ENCODE assay signal across 20 mouse cellular contexts in genomic region chr2:91450316-91450715, GRCm38 (mm10). TPM values are rescaled to one million over a fixed set of nuclear protein-coding genes. Genes with fewer than 3 reads are reported as not detected.
DNase-seq lines count a peak whose midpoint lies in the region; ATAC-seq and TF ChIP-seq lines count a peak whose summit lies in the region.
"Had no signal": no experiment of that assay in that cellular context is flagged by ENCODE, and none has a peak within 500 bp of the region (broad histone marks: within the 10 kb centered on the region; RNA-seq: fewer than 3 reads in every experiment).

No protein-coding gene starts in this region.

- no peak for TF ChIP-seq EP300 in lung, postnatal 0 days (IDR thresholded peaks at IDR 0.05)
- TF ChIP-seq EP300 in heart, adult 2 months (IDR thresholded peaks at IDR 0.05; ENCODE audit: insufficient read depth, low read depth, low read length) = no peak

- H3K4me2 ChIP-seq in kidney, embryonic 14.5 days (replicated peaks; ENCODE audit: low read depth, low read length) = no peak overlapping the region
- H3K4me2 ChIP-seq in lung, postnatal 0 days (replicated peaks; ENCODE audit: low read depth, low read length) = no peak overlapping the region
- H3K4me2 ChIP-seq: forebrain, embryonic 13.5 days; hindbrain, embryonic 15.5 days; limb, embryonic 13.5 days; stomach, embryonic 15.5 days had no signal

- DNase-seq in kidney, adult 2 months = peak; percentile 82
- no peak for DNase-seq in lung, postnatal 0 days (ENCODE audit: low spot score)
- DNase-seq in lung, postnatal 4 days = no peak
- DNase-seq in left cerebral cortex, adult 8-10 months (ENCODE audit: low spot score in 2 of 2) = no peak
- no peak for DNase-seq in heart, adult 2 months
- DNase-seq: adrenal gland, postnatal 25 days; cerebellum, adult 9-10 months; gastrocnemius, adult 2 months; lung, adult 2 months; midbrain, embryonic 14.5 days; right cerebral cortex, postnatal 14 days had no signal

- intact Hi-C loops in heart, adult 2 months (cut with DNase I) = no loop called here

- WGBS in kidney, adult 2 months = 44% methylated on average over 9 of the region's 9 CpGs
- 68% methylated on average over 9 of the region's 9 CpGs for WGBS in kidney, embryonic 14.5 days
- 36% methylated on average over 9 of the region's 9 CpGs for WGBS in lung, postnatal 0 days
- 15% methylated on average over 9 of the region's 9 CpGs for WGBS in small intestine, adult 2 months
- WGBS in heart, adult 2 months = 60% methylated on average over 9 of the region's 9 CpGs

- no peaks in the 10 kb centered on the region for H3K27me3 ChIP-seq in kidney, adult 2 months (replicated peaks; ENCODE audit: control insufficient read depth, insufficient read depth, low read length)
- no peaks in the 10 kb centered on the region for H3K27me3 ChIP-seq in kidney, embryonic 14.5 days (ENCODE audit: control insufficient read depth, insufficient read depth, low read length)
- no peaks in the 10 kb centered on the region for H3K27me3 ChIP-seq in lung, postnatal 0 days (replicated peaks; ENCODE audit: insufficient read depth, low read length)
- no peaks in the 10 kb centered on the region for H3K27me3 ChIP-seq in small intestine, adult 2 months (ENCODE audit: control insufficient read depth, insufficient read depth, low read length)
- H3K27me3 ChIP-seq in heart, adult 2 months (ENCODE audit: control insufficient read depth, insufficient read depth, low read length) = no peaks in the 10 kb centered on the region
- H3K27me3 ChIP-seq: hindbrain, embryonic 15.5 days; limb, embryonic 13.5 days; stomach, embryonic 15.5 days had no signal

- no peaks in the 10 kb centered on the region for H3K36me3 ChIP-seq in kidney, adult 2 months (ENCODE audit: control insufficient read depth, insufficient read depth, low read length)
- H3K36me3 ChIP-seq in kidney, embryonic 14.5 days (ENCODE audit: control insufficient read depth, insufficient read depth, low read length) = no peaks in the 10 kb centered on the region
- no peaks in the 10 kb centered on the region for H3K36me3 ChIP-seq in lung, postnatal 0 days (ENCODE audit: insufficient read depth, low read length)
- no peaks in the 10 kb centered on the region for H3K36me3 ChIP-seq in small intestine, adult 2 months (ENCODE audit: control insufficient read depth, insufficient read depth, low read length)
- H3K36me3 ChIP-seq in heart, adult 2 months (ENCODE audit: control insufficient read depth, insufficient read depth, low read length) = no peaks in the 10 kb centered on the region
- H3K36me3 ChIP-seq: heart, embryonic 10.5 days; hindbrain, embryonic 15.5 days; limb, embryonic 13.5 days; stomach, embryonic 15.5 days had no signal

- H3K4me1 ChIP-seq in kidney, adult 2 months (ENCODE audit: control insufficient read depth, insufficient read depth, low read length) = peaks cover 8% of the 10 kb centered on the region; the same call in 1 of the 2 replicates
- 0 out of 2 replicates have a peak, but pooled peaks cover 5% of the 10 kb centered on the region for H3K4me1 ChIP-seq in kidney, embryonic 14.5 days (ENCODE audit: control insufficient read depth, insufficient read depth, low read length)
- no peaks in the 10 kb centered on the region for H3K4me1 ChIP-seq in lung, postnatal 0 days (ENCODE audit: insufficient read depth, low read depth, low read length)
- peaks cover 8% of the 10 kb centered on the region for H3K4me1 ChIP-seq in small intestine, adult 2 months (ENCODE audit: control insufficient read depth, insufficient read depth, insufficient read length, low read length)
- H3K4me1 ChIP-seq in heart, adult 2 months (ENCODE audit: control insufficient read depth, insufficient read depth, low read length) = no peaks in the 10 kb centered on the region
- H3K4me1 ChIP-seq: stomach, embryonic 15.5 days had no signal

- no peak overlapping the region for H3K27ac ChIP-seq in kidney, adult 2 months (ENCODE audit: insufficient read depth, low read depth, low read length)
- no peak overlapping the region for H3K27ac ChIP-seq in kidney, embryonic 14.5 days (ENCODE audit: low read depth, low read length)
- H3K27ac ChIP-seq in lung, postnatal 0 days (ENCODE audit: low read length) = no peak overlapping the region
- H3K27ac ChIP-seq in small intestine, adult 2 months (ENCODE audit: insufficient read depth, low read depth, low read length) = peak overlapping the region; percentile 69
- H3K27ac ChIP-seq in heart, adult 2 months = no peak overlapping the region
- H3K27ac ChIP-seq: forebrain, embryonic 13.5 days; gastrocnemius, adult 2 months; heart, embryonic 10.5 days; hindbrain, embryonic 15.5 days; kidney, postnatal 0 days; limb, embryonic 13.5 days; stomach, embryonic 15.5 days had no signal

- no peaks in the 10 kb centered on the region for H3K79me2 ChIP-seq in heart, adult 2 months (replicated peaks; ENCODE audit: control insufficient read depth, insufficient read depth, low read length)

- TF ChIP-seq POLR2A in kidney, adult 2 months (IDR thresholded peaks at IDR 0.05; ENCODE audit: low read depth, low read length) = no peak
- TF ChIP-seq POLR2A in small intestine, adult 2 months (IDR thresholded peaks at IDR 0.05; ENCODE audit: low read depth, low read length) = no peak
- no peak for TF ChIP-seq POLR2A in heart, adult 2 months (IDR thresholded peaks at IDR 0.05; ENCODE audit: insufficient read depth, low read depth, low read length)

- H3K9ac ChIP-seq in kidney, embryonic 14.5 days (ENCODE audit: low read depth, low read length) = no peak overlapping the region
- H3K9ac ChIP-seq in lung, postnatal 0 days (replicated peaks; ENCODE audit: low read depth) = no peak overlapping the region
- no peak overlapping the region for H3K9ac ChIP-seq in heart, adult 2 months (ENCODE audit: low read depth, low read length)
- H3K9ac ChIP-seq: forebrain, embryonic 13.5 days; hindbrain, embryonic 15.5 days; limb, embryonic 13.5 days; stomach, embryonic 15.5 days had no signal

- TF ChIP-seq CTCF in kidney, adult 2 months (conservative IDR thresholded peaks at IDR 0.05; ENCODE audit: insufficient read depth, insufficient read length, low read depth, low read length) = no peak
- TF ChIP-seq CTCF in lung, postnatal 0 days (IDR thresholded peaks at IDR 0.05) = no peak
- no peak for TF ChIP-seq CTCF in small intestine, adult 2 months (IDR thresholded peaks at IDR 0.05; ENCODE audit: extremely low read depth, insufficient read length, insufficient replicate concordance, low read depth, low read length)
- TF ChIP-seq CTCF in heart, adult 2 months (IDR thresholded peaks at IDR 0.05) = no peak

- no peak overlapping the region for H3K4me3 ChIP-seq in kidney, adult 2 months (ENCODE audit: insufficient read depth, low read depth, low read length)
- H3K4me3 ChIP-seq in kidney, embryonic 14.5 days (ENCODE audit: low read length) = no peak overlapping the region
- no peak overlapping the region for H3K4me3 ChIP-seq in lung, postnatal 0 days (ENCODE audit: low read depth, low read length)
- no peak overlapping the region for H3K4me3 ChIP-seq in small intestine, adult 2 months (ENCODE audit: low read depth, low read length)
- no peak overlapping the region for H3K4me3 ChIP-seq in heart, adult 2 months
- H3K4me3 ChIP-seq: forebrain, embryonic 13.5 days; gastrocnemius, adult 2 months; heart, embryonic 10.5 days; hindbrain, embryonic 15.5 days; limb, embryonic 13.5 days; stomach, embryonic 15.5 days had no signal

- H3K9me3 ChIP-seq in kidney, embryonic 14.5 days (ENCODE audit: control insufficient read depth, low read length) = no peaks in the 10 kb centered on the region
- H3K9me3 ChIP-seq in lung, postnatal 0 days (ENCODE audit: low read length) = no peaks in the 10 kb centered on the region
- H3K9me3 ChIP-seq: forebrain, embryonic 13.5 days; heart, embryonic 10.5 days; hindbrain, embryonic 15.5 days; limb, embryonic 13.5 days; stomach, embryonic 15.5 days had no signal

- ATAC-seq in kidney, embryonic 14.5 days (ENCODE audit: low FRiP score, low TSS enrichment) = no peak
- ATAC-seq in lung, postnatal 0 days = peak; percentile 38; the same call in 1 of the 2 replicates
- ATAC-seq: forebrain, embryonic 13.5 days had no signal

RNA-seq across cellular contexts. Expression of gene 1110051M20Rik, which starts 5.8 kb away (rescaled TPM):
- polyA plus RNA-seq in kidney, adult 2 months (2012; rRNA removed) = 35.0 and 36.7 TPM in 2 replicates
- 65.9 and 73.3 TPM in 2 replicates for polyA plus RNA-seq in kidney, embryonic 14.5 days (2014; fragmentation: Nextera tagmentation; extraction: Ambion mirVana)
- polyA plus RNA-seq in lung, postnatal 0 days (2015; fragmentation: Nextera tagmentation; extraction: Ambion mirVana) = 27.0 and 38.9 TPM in 2 replicates
- polyA plus RNA-seq in small intestine, adult 2 months (2012; rRNA removed) = 2.5 and 3.9 TPM in 2 replicates
- 100 to 1,000 TPM in 3 of 4 experiments, 10 to 100 TPM in 1; 99.4 to 118 (median 105) TPM for total RNA-seq in left cerebral cortex, adult 8-10 months (2022)
- total RNA-seq in heart, adult 2 months (2021) = 10 to 100 TPM in 1 of 2 experiments, 1 to 10 TPM in 1; 8.4 to 13.2 TPM
- 14.7 and 18.4 TPM in 2 replicates for polyA plus RNA-seq in heart, adult 2 months (2012; rRNA removed)

RNA-seq across cellular contexts. Expression of gene Lrp4, which starts 7.0 kb away (rescaled TPM):
- polyA plus RNA-seq in kidney, adult 2 months (2012; rRNA removed) = 8.6 and 10.3 TPM in 2 replicates
- polyA plus RNA-seq in kidney, embryonic 14.5 days (2014; fragmentation: Nextera tagmentation; extraction: Ambion mirVana) = 6.5 and 8.0 TPM in 2 replicates
- 18.9 TPM in 2 replicates for polyA plus RNA-seq in lung, postnatal 0 days (2015; fragmentation: Nextera tagmentation; extraction: Ambion mirVana)
- 6.4 and 12.0 TPM in 2 replicates for polyA plus RNA-seq in small intestine, adult 2 months (2012; rRNA removed)
- total RNA-seq in left cerebral cortex, adult 8-10 months (2022) = 10 to 100 TPM; 25.2 to 34.7 (median 28.3) TPM
- total RNA-seq in heart, adult 2 months (2021) = 10 to 100 TPM; 10.6 to 12.3 TPM
- polyA plus RNA-seq in heart, adult 2 months (2012; rRNA removed) = 3.8 and 6.7 TPM in 2 replicates
- total RNA-seq: megakaryocyte-erythroid progenitor cell, adult 5-6 weeks had no signal
